Mouse (Mus musculus) neutrophil, adult 5-6 weeks (primary cell): ENCODE data around the gene Suco. TPM values are rescaled to one million over a fixed set of nuclear protein-coding genes. Genes with fewer than 3 reads are reported as not detected.

Experiments
- ATAC-seq: fragments of 151-379, 151-347 bp; 2 replicates; pipeline ENCODE4 v1.8.0; 2017; ENCODE audit warnings: mild to moderate bottlenecking, moderate TSS enrichment; ENCODE audit not compliant: insufficient number of reproducible peaks, poor library complexity, low FRiP score, severe bottlenecking; ENCODE audit errors: extremely low read depth
- total RNA-seq: library from RNA; stranded (forward); fragments of 200-1000 nt; gene quantifications from 2 replicates; pipeline ENCODE4 v1.2.3, GENCODE M21; 2017

Gene Suco
- total RNA-seq, 1 experiment from 2014 or later: 121 TPM

- peak; percentile 94 for ATAC-seq
Measured at GRCm38 (mm10) chr1:161798866-161799265, 77.6 kb downstream of the Suco start.

- 0 out of 2 replicates have a peak, but pooled peaks have one; percentile 5 for ATAC-seq
Measured at GRCm38 (mm10) chr1:161794447-161795211, 81.9 kb downstream of the Suco start.

GRCm38 (mm10) chr1:161793321-161793720, 83.2 kb downstream of the Suco start:
- no peak for ATAC-seq

- ATAC-seq: no peak
Measured at GRCm38 (mm10) chr1:161792687-161792969, 83.9 kb downstream of the Suco start.

- no peak for ATAC-seq
Measured at GRCm38 (mm10) chr1:161791854-161792686, 84.4 kb downstream of the Suco start.

GRCm38 (mm10) chr1:161788339-161788738, 88.1 kb downstream of the Suco start, which contains the start of gene Fasl:
Gene Fasl (minus strand): TSS chr1:161788495.
- no peak for ATAC-seq

GRCm38 (mm10) chr1:161782725-161783124, 93.8 kb downstream of the Suco start:
- ATAC-seq: no peak

GRCm38 (mm10) chr1:161781594-161781993, 94.9 kb downstream of the Suco start:
- ATAC-seq: no peak

- peak; percentile 39; the same call in 1 of the 2 replicates for ATAC-seq
Measured at GRCm38 (mm10) chr1:161779057-161779456, 97.4 kb downstream of the Suco start.

- ATAC-seq: no peak
Measured at GRCm38 (mm10) chr1:161775151-161775550, 101.3 kb downstream of the Suco start.

- no peak for ATAC-seq
Measured at GRCm38 (mm10) chr1:161771293-161771692, 105.2 kb downstream of the Suco start.

GRCm38 (mm10) chr1:161769329-161769728, 107.2 kb downstream of the Suco start:
- ATAC-seq: no peak

- peak; percentile 47 for ATAC-seq
Measured at GRCm38 (mm10) chr1:161767101-161767524, 109.4 kb downstream of the Suco start.

- ATAC-seq: peak; percentile 92
Measured at GRCm38 (mm10) chr1:161766656-161767055, 109.8 kb downstream of the Suco start.

Other genes starting within 250 kb of the Suco start
- gene Fasl, start 88.2 kb downstream of the Suco start, total RNA-seq: 1.5 and 4.5 TPM in 2 replicates
- gene Pigc, start 92.5 kb upstream of the Suco start, total RNA-seq: 18.3 and 19.2 TPM in 2 replicates
- not detected in 2 replicates for gene 4930558K02Rik, start 103.0 kb upstream of the Suco start, total RNA-seq